Mouse (Mus musculus) myocyte (in vitro differentiated cells): ENCODE measurements around the gene Plxnc1.

Experiments used
- MAX ChIP-seq: IDR thresholded peaks from one replicate; pipeline ENCODE4 v1.6.1; 2011; ENCODE audit warnings: low read depth, mild to moderate bottlenecking, control low read depth
- MYOG ChIP-seq, 3 experiments: IDR thresholded peaks; one replicate each; pipeline ENCODE4 v1.6.1; 2011; ENCODE audit warnings: control low read depth in 2 of 3, low read depth in 2 of 3, mild to moderate bottlenecking in 2 of 3; ENCODE audit not compliant: insufficient read length in 2 of 3, control insufficient read depth in 1 of 3, insufficient read depth in 1 of 3
- POLR2A ChIP-seq: IDR thresholded peaks from one replicate; pipeline ENCODE4 v1.6.1; 2011; ENCODE audit warnings: low read depth, mild to moderate bottlenecking, control low read depth, moderate library complexity; ENCODE audit not compliant: insufficient read length
- TCF12 ChIP-seq: IDR thresholded peaks from one replicate; pipeline ENCODE4 v1.6.1; 2011; ENCODE audit warnings: mild to moderate bottlenecking, control low read depth; ENCODE audit not compliant: poor library complexity, insufficient read depth, severe bottlenecking
- USF1 ChIP-seq: IDR thresholded peaks from one replicate; pipeline ENCODE4 v1.6.1; 2011; ENCODE audit warnings: low read depth, mild to moderate bottlenecking, control low read depth, moderate library complexity

- TF ChIP-seq POLR2A (no peak), TCF12 (no peak), MYOG (IDR thresholded peaks at IDR 0.05; ENCODE audit: control insufficient read depth in 1 of 3, insufficient read depth in 1 of 3, insufficient read length in 2 of 3, low read depth in 2 of 3) (no peak), MAX (no peak), USF1 (no peak)
Observed at GRCm38 (mm10) chr10:94912551-94912950, 32.1 kb downstream of the Plxnc1 start.
